Mouse (Mus musculus) lung, embryonic 15.5 days (tissue): Measurements from ENCODE around the gene Spata48. TPM values are rescaled to one million over a fixed set of nuclear protein-coding genes. Genes with fewer than 3 reads are reported as not detected.
A peak's percentile ranks its signal among the peaks of the same experiment; 100 is the strongest.

Source experiments
- ATAC-seq: fragments of 200-750 bp; cut with Nextera tagmentation; 2 replicates; pipeline ENCODE4 v1.8.0; 2017; ENCODE audit warnings: moderate number of reproducible peaks, borderline replicate concordance; ENCODE audit not compliant: low FRiP score, low TSS enrichment; ENCODE audit errors: extremely low read depth
- H3K27ac ChIP-seq: fragments of 300-500 bp; sonication (generic); 2 replicates; pipeline ENCODE4 v1.5.1; 2015; ENCODE audit warnings: moderate library complexity, mild to moderate bottlenecking, inconsistent platforms
- H3K27me3 ChIP-seq: fragments of 300-500 bp; sonication (generic); 2 replicates; pipeline ENCODE4 v1.6.1; 2015; ENCODE audit warnings: inconsistent platforms
- H3K36me3 ChIP-seq: fragments of 300-500 bp; sonication (generic); 2 replicates; pipeline ENCODE4 v1.6.1; 2015; ENCODE audit warnings: inconsistent platforms
- H3K4me1 ChIP-seq: fragments of 300-500 bp; sonication (generic); 2 replicates; pipeline ENCODE4 v1.6.1; 2015; ENCODE audit warnings: inconsistent platforms
- H3K4me2 ChIP-seq: fragments of 300-500 bp; sonication (generic); 2 replicates; pipeline ENCODE4 v1.6.1; 2015; ENCODE audit warnings: inconsistent platforms, mild to moderate bottlenecking, moderate library complexity
- H3K4me3 ChIP-seq: fragments of 300-500 bp; sonication (generic); 2 replicates; pipeline ENCODE4 v1.5.1; 2015; ENCODE audit warnings: mild to moderate bottlenecking, inconsistent platforms
- H3K9ac ChIP-seq: fragments of 300-500 bp; sonication (generic); 2 replicates; pipeline ENCODE4 v1.6.1; 2015; ENCODE audit warnings: inconsistent platforms
- H3K9me3 ChIP-seq: fragments of 300-500 bp; sonication (generic); 2 replicates; pipeline ENCODE4 v1.6.1; 2016; ENCODE audit warnings: inconsistent platforms
- WGBS: fragments of 180-500 bp; shearing (Covaris S2); methylation state at CpG from one replicate; pipeline ENCODE4 v1.1.7; 2015; 5-methylcytosine and 5-hydroxymethylcytosine counted together
- polyA plus RNA-seq: library from polyadenylated mRNA; unstranded; fragments of >200 nt; fragmentation: Nextera tagmentation; extraction: Ambion mirVana; gene quantifications from 2 replicates; pipeline ENCODE4 v1.2.1, GENCODE M21; 2015

Spata48 gene
- polyA plus RNA-seq, 1 experiment from 2014 or later, result 1.7 TPM

- ATAC-seq, result no peak
- no peak overlapping the region for H3K4me3 ChIP-seq
- H3K4me1 ChIP-seq, result no peaks in the 10 kb centered on the region
- H3K9ac ChIP-seq, result no peak overlapping the region
- H3K27ac ChIP-seq, result no peak overlapping the region
- no peaks in the 10 kb centered on the region for H3K36me3 ChIP-seq
- WGBS, result 76% methylated on average over 7 of the region's 7 CpGs
- no peaks in the 10 kb centered on the region for H3K27me3 ChIP-seq
- H3K9me3 ChIP-seq, result no peaks in the 10 kb centered on the region
- H3K4me2 ChIP-seq, result no peak overlapping the region
These were observed 85.1 kb downstream of the Spata48 start for GRCm38 (mm10) chr11:11546903-11547511.

GRCm38 (mm10) chr11:11547597-11548240, 85.8 kb downstream of the Spata48 start:
- Histone ChIP-seq H3K4me1 (no peaks in the 10 kb centered on the region), H3K9ac (no peak overlapping the region), H3K4me2 (no peak overlapping the region), H3K4me3 (no peak overlapping the region), H3K36me3 (no peaks in the 10 kb centered on the region), H3K27ac (no peak overlapping the region), H3K9me3 (no peaks in the 10 kb centered on the region), H3K27me3 (no peaks in the 10 kb centered on the region)
- no peak for ATAC-seq
- 50% methylated on average over 7 of the region's 7 CpGs for WGBS

GRCm38 (mm10) chr11:11555563-11555962, 93.7 kb downstream of the Spata48 start:
- no peak overlapping the region for H3K9ac ChIP-seq
- 69% methylated on average over 8 of the region's 8 CpGs for WGBS
- no peaks in the 10 kb centered on the region for H3K36me3 ChIP-seq
- no peak overlapping the region for H3K4me3 ChIP-seq
- H3K27ac ChIP-seq, result no peak overlapping the region
- no peak overlapping the region for H3K4me2 ChIP-seq
- H3K27me3 ChIP-seq, result no peaks in the 10 kb centered on the region
- H3K4me1 ChIP-seq, result no peaks in the 10 kb centered on the region
- ATAC-seq, result no peak
- no peaks in the 10 kb centered on the region for H3K9me3 ChIP-seq

GRCm38 (mm10) chr11:11556186-11556585, 94.3 kb downstream of the Spata48 start:
- H3K27me3 ChIP-seq, result no peaks in the 10 kb centered on the region
- H3K9ac ChIP-seq, result no peak overlapping the region
- H3K27ac ChIP-seq, result no peak overlapping the region
- no peak overlapping the region for H3K4me3 ChIP-seq
- no peaks in the 10 kb centered on the region for H3K36me3 ChIP-seq
- no peaks in the 10 kb centered on the region for H3K4me1 ChIP-seq
- no peaks in the 10 kb centered on the region for H3K9me3 ChIP-seq
- ATAC-seq, result no peak
- 67% methylated on average over 1 of the region's 1 CpGs for whole genome bisulfite sequencing
- no peak overlapping the region for H3K4me2 ChIP-seq

GRCm38 (mm10) chr11:11557173-11557967, 95.5 kb downstream of the Spata48 start:
- no peaks in the 10 kb centered on the region for H3K27me3 ChIP-seq
- no peak overlapping the region for H3K4me3 ChIP-seq
- WGBS, result 35% methylated on average over 11 of the region's 11 CpGs
- no peaks in the 10 kb centered on the region for H3K9me3 ChIP-seq
- no peaks in the 10 kb centered on the region for H3K36me3 ChIP-seq
- no peak overlapping the region for H3K27ac ChIP-seq
- H3K4me2 ChIP-seq, result no peak overlapping the region
- no peaks in the 10 kb centered on the region for H3K4me1 ChIP-seq
- no peak overlapping the region for H3K9ac ChIP-seq
- no peak for ATAC-seq

- Histone ChIP-seq H3K36me3 (no peaks in the 10 kb centered on the region), H3K4me3 (no peak overlapping the region), H3K4me1 (no peaks in the 10 kb centered on the region), H3K9ac (no peak overlapping the region), H3K9me3 (no peaks in the 10 kb centered on the region), H3K27ac (no peak overlapping the region), H3K27me3 (no peaks in the 10 kb centered on the region), H3K4me2 (no peak overlapping the region)
- WGBS, result 47% methylated on average over 3 of the region's 3 CpGs
- no peak for ATAC-seq
These were observed 96.8 kb downstream of the Spata48 start for GRCm38 (mm10) chr11:11558662-11559061.

GRCm38 (mm10) chr11:11559099-11559686, 97.3 kb downstream of the Spata48 start:
- Histone ChIP-seq H3K27ac (no peak overlapping the region), H3K9me3 (no peaks in the 10 kb centered on the region), H3K27me3 (no peaks in the 10 kb centered on the region), H3K4me2 (no peak overlapping the region), H3K4me1 (no peaks in the 10 kb centered on the region), H3K36me3 (no peaks in the 10 kb centered on the region), H3K9ac (no peak overlapping the region), H3K4me3 (no peak overlapping the region)
- WGBS, result 76% methylated on average over 7 of the region's 7 CpGs
- no peak for ATAC-seq

- Histone ChIP-seq H3K4me1 (no peaks in the 10 kb centered on the region), H3K9me3 (no peaks in the 10 kb centered on the region), H3K9ac (no peak overlapping the region), H3K4me3 (no peak overlapping the region), H3K27me3 (no peaks in the 10 kb centered on the region), H3K27ac (no peak overlapping the region), H3K4me2 (no peak overlapping the region), H3K36me3 (no peaks in the 10 kb centered on the region)
- no peak for ATAC-seq
- WGBS, result 80% methylated on average over 6 of the region's 6 CpGs
These were observed 99.2 kb downstream of the Spata48 start for GRCm38 (mm10) chr11:11561118-11561517.

GRCm38 (mm10) chr11:11564266-11565044, 102.6 kb downstream of the Spata48 start:
- Histone ChIP-seq H3K4me3 (no peak overlapping the region), H3K9ac (no peak overlapping the region), H3K36me3 (no peaks in the 10 kb centered on the region), H3K27me3 (no peaks in the 10 kb centered on the region), H3K27ac (no peak overlapping the region), H3K4me1 (no peaks in the 10 kb centered on the region), H3K4me2 (no peak overlapping the region), H3K9me3 (no peaks in the 10 kb centered on the region)
- WGBS, result 65% methylated on average over 7 of the region's 7 CpGs
- ATAC-seq, result peak; percentile 49
